In the genomic region with DNA sequence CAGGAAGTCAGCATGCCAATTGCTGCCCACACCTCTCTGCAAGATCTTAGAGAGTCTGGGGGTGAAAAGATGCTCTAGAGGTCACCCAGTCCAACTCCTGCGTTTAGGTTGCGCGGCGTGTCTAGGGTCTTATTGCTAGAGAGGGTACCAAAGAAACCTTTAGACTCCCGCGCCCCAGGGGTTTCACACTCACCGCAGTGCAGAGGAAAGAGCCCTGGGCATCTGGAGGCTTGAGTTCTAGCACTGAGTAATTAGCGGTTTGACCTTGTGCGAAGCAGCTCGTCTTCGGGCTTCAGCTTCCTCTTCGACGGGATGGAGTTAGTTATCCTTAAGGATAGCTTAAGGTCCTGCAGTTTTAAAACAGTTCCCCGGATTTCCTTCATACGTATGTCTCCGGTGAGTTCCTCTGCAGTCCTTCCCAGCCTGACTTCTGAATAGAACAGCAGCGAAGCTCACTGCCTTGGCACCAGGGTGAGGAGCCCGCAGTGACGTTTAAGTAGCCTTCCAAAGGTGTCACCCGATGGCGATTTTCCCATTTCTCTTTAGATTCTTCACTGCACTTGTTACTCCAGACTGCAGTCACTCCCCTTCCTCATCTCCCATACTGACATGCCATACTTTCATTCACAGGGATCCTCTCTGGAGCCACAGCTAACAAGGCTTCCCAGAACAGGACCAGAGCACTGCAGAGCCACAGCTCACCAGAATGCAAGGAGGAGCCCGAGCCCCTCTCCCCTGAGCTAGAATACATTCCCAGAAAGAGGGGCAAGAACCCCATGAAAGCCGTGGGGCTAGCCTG, we compare ENCODE assay signal across 8 mouse cellular contexts. TPM values are rescaled to one million over a fixed set of nuclear protein-coding genes. Genes with fewer than 3 reads are reported as not detected.
A peak's percentile ranks its signal among the peaks of the same experiment; 100 is the strongest.
DNase-seq lines count a peak whose midpoint lies in the region; ATAC-seq and TF ChIP-seq lines count a peak whose summit lies in the region.

No protein-coding gene starts in this region.

- WGBS in heart, embryonic 13.5 days: 3% methylated on average over 23 of the region's 23 CpGs
- WGBS in embryonic facial prominence, embryonic 11.5 days: 6% methylated on average over 23 of the region's 23 CpGs
- WGBS in intestine, embryonic 15.5 days: 4% methylated on average over 23 of the region's 23 CpGs
- WGBS in neural tube, embryonic 12.5 days: 4% methylated on average over 23 of the region's 23 CpGs

- H3K4me2 ChIP-seq in heart, embryonic 13.5 days: peak overlapping the region; percentile 83
- H3K4me2 ChIP-seq in CH12.LX (ENCODE audit: insufficient read depth, low read depth, poor library complexity, severe bottlenecking): peak overlapping the region; percentile 96
- H3K4me2 ChIP-seq in embryonic facial prominence, embryonic 11.5 days (ENCODE audit: low read depth, low read length): peak overlapping the region; percentile 67
- peak overlapping the region; percentile 69 for H3K4me2 ChIP-seq in intestine, embryonic 15.5 days (replicated peaks)
- peak overlapping the region; percentile 83 for H3K4me2 ChIP-seq in neural tube, embryonic 12.5 days (replicated peaks)

- TF ChIP-seq POLR2A in CH12.LX (IDR thresholded peaks at IDR 0.05; ENCODE audit: low read depth, low read length): no peak

- peak overlapping the region; percentile 76 for H3K27ac ChIP-seq in heart, embryonic 13.5 days (replicated peaks)
- H3K27ac ChIP-seq in CH12.LX (ENCODE audit: insufficient read depth, low read depth): peak overlapping the region; percentile 6; the same call in 1 of the 2 replicates
- 0 out of 2 replicates have a peak overlapping the region, but pooled peaks have one; percentile 5 for H3K27ac ChIP-seq in embryonic facial prominence, embryonic 11.5 days (replicated peaks; ENCODE audit: low read depth, low read length)
- no peak overlapping the region for H3K27ac ChIP-seq in intestine, embryonic 15.5 days
- H3K27ac ChIP-seq in neural tube, embryonic 12.5 days: no peak overlapping the region

- H3K9me3 ChIP-seq in heart, embryonic 13.5 days: no peaks in the 10 kb centered on the region
- H3K9me3 ChIP-seq in CH12.LX (replicated peaks; ENCODE audit: low read length): no peaks in the 10 kb centered on the region
- no peaks in the 10 kb centered on the region for H3K9me3 ChIP-seq in embryonic facial prominence, embryonic 11.5 days (replicated peaks; ENCODE audit: control insufficient read depth, low read length)
- H3K9me3 ChIP-seq in intestine, embryonic 15.5 days: no peaks in the 10 kb centered on the region
- no peaks in the 10 kb centered on the region for H3K9me3 ChIP-seq in neural tube, embryonic 12.5 days

- TF ChIP-seq RAD21 in CH12.LX (IDR thresholded peaks at IDR 0.05; ENCODE audit: low read depth, low read length): no peak

- peak overlapping the region; percentile 92 for H3K9ac ChIP-seq in heart, embryonic 13.5 days
- H3K9ac ChIP-seq in CH12.LX (ENCODE audit: insufficient read depth, low read depth): peak overlapping the region; percentile 85
- peak overlapping the region; percentile 54 for H3K9ac ChIP-seq in embryonic facial prominence, embryonic 11.5 days (replicated peaks; ENCODE audit: low read length)
- H3K9ac ChIP-seq in intestine, embryonic 15.5 days: peak overlapping the region; percentile 54
- H3K9ac ChIP-seq in neural tube, embryonic 12.5 days: peak overlapping the region; percentile 56

- no peak for TF ChIP-seq EP300 in CH12.LX (IDR thresholded peaks at IDR 0.05; ENCODE audit: low read length)

- intact Hi-C loops in heart, postnatal 36 days (cut with DNase I): loop anchor here (2.0 kb wide), 6 partner anchors 19 to 167 kb away; a partner anchor contains a TSS

- H3K79me2 ChIP-seq in CH12.LX (replicated peaks; ENCODE audit: control insufficient read depth, extremely low read depth, insufficient read depth, poor library complexity, severe bottlenecking): peaks cover 18% of the 10 kb centered on the region

- DNase-seq in heart, postnatal 36 days: no peak
- DNase-seq in CH12.LX (ENCODE audit: extremely low read depth): peak; percentile 30
- peak; percentile 15 for DNase-seq in embryonic facial prominence, embryonic 11.5 days (ENCODE audit: low spot score)
- no peak for DNase-seq in gastrocnemius, postnatal 4 days (ENCODE audit: low spot score in 2 of 2)
- no peak for DNase-seq in frontal cortex, postnatal 36 days (ENCODE audit: low spot score in 2 of 2)

- dilution Hi-C loops in CH12.LX (cut with MboI; ENCODE audit: extremely low pct_ligation_motif_present, extremely low pct_unique_long_range_greater_than_20kb, low sequenced_read_pairs): no loop called here

- peak overlapping the region; percentile 84 for H3K4me3 ChIP-seq in heart, embryonic 13.5 days
- peak overlapping the region; percentile 66 to 84 (median 81) for H3K4me3 ChIP-seq in CH12.LX (replicated peaks in 1 of 3; ENCODE audit: low read depth in 2 of 3, low read length in 2 of 3, poor library complexity in 1 of 3)
- H3K4me3 ChIP-seq in embryonic facial prominence, embryonic 11.5 days (ENCODE audit: low read depth, low read length): peak overlapping the region; percentile 72
- peak overlapping the region; percentile 59 for H3K4me3 ChIP-seq in intestine, embryonic 15.5 days (replicated peaks)
- H3K4me3 ChIP-seq in neural tube, embryonic 12.5 days: peak overlapping the region; percentile 63

- H3K36me3 ChIP-seq in heart, embryonic 13.5 days: peaks cover 60% of the 10 kb centered on the region
- H3K36me3 ChIP-seq in CH12.LX (replicated peaks in 1 of 2; ENCODE audit: control insufficient read depth in 1 of 2, insufficient read depth in 1 of 2, low read length in 1 of 2): peaks cover 46 to 63% of the 10 kb centered on the region in 2 experiments
- H3K36me3 ChIP-seq in embryonic facial prominence, embryonic 11.5 days (replicated peaks; ENCODE audit: control insufficient read depth, insufficient read depth, low read depth, low read length): peaks cover 15% of the 10 kb centered on the region
- H3K36me3 ChIP-seq in intestine, embryonic 15.5 days: peaks cover 38% of the 10 kb centered on the region
- peaks cover 33% of the 10 kb centered on the region for H3K36me3 ChIP-seq in neural tube, embryonic 12.5 days

- no peak for TF ChIP-seq CTCF in CH12.LX (conservative IDR thresholded peaks at IDR 0.05 in 1 of 2, IDR thresholded peaks at IDR 0.05 in 1 of 2; ENCODE audit: low read depth in 2 of 2, low read length in 2 of 2)

- no peaks in the 10 kb centered on the region for H3K27me3 ChIP-seq in heart, embryonic 13.5 days (replicated peaks)
- H3K27me3 ChIP-seq in CH12.LX (replicated peaks): no peaks in the 10 kb centered on the region
- H3K27me3 ChIP-seq in embryonic facial prominence, embryonic 11.5 days (ENCODE audit: control insufficient read depth, insufficient read depth, low read length): no peaks in the 10 kb centered on the region
- H3K27me3 ChIP-seq in intestine, embryonic 15.5 days (replicated peaks): no peaks in the 10 kb centered on the region
- no peaks in the 10 kb centered on the region for H3K27me3 ChIP-seq in neural tube, embryonic 12.5 days (replicated peaks)

- H3K4me1 ChIP-seq in heart, embryonic 13.5 days: peaks cover 61% of the 10 kb centered on the region
- H3K4me1 ChIP-seq in CH12.LX (ENCODE audit: control insufficient read depth in 1 of 2, insufficient read depth in 2 of 2): peaks cover 10 to 69% of the 10 kb centered on the region in 2 experiments
- peaks cover 3% of the 10 kb centered on the region; the same call in 1 of the 2 replicates for H3K4me1 ChIP-seq in embryonic facial prominence, embryonic 11.5 days (ENCODE audit: control insufficient read depth, insufficient read depth, low read length)
- H3K4me1 ChIP-seq in intestine, embryonic 15.5 days (replicated peaks): peaks cover 39% of the 10 kb centered on the region
- peaks cover 21% of the 10 kb centered on the region for H3K4me1 ChIP-seq in neural tube, embryonic 12.5 days

- in situ Hi-C loops in CH12.LX (cut with MboI; ENCODE audit: low pct_ligation_motif_present, low pct_unique_long_range_greater_than_20kb, low sequenced_read_pairs): no loop called here

- ATAC-seq in heart, embryonic 13.5 days (ENCODE audit: extremely low read depth, insufficient number of reproducible peaks, low FRiP score, low TSS enrichment): no peak
- no peak for ATAC-seq in embryonic facial prominence, embryonic 11.5 days (replicated peaks; ENCODE audit: insufficient number of reproducible peaks, low FRiP score, low TSS enrichment, low read depth)
- ATAC-seq in intestine, embryonic 15.5 days: peak; percentile 5; the same call in 1 of the 2 replicates
- ATAC-seq in neural tube, embryonic 12.5 days (ENCODE audit: low FRiP score, low read depth): no peak; the same call in 1 of the 2 replicates

RNA-seq across cellular contexts. Expression of a gene that starts 0.7 kb away (rescaled TPM):
- polyA plus RNA-seq in heart, embryonic 13.5 days (2015; fragmentation: Nextera tagmentation; extraction: Ambion mirVana): 227 and 252 TPM in 2 replicates
- 100 to 1,000 TPM; 145 to 159 TPM for total RNA-seq in heart, postnatal 36 days (2021)
- total RNA-seq in CH12.LX (2012; rRNA removed) (117 and 154 TPM in 2 replicates), CH12.LX (2014; rRNA removed) (42.7 and 45.5 TPM in 2 replicates)
- 263 and 318 TPM in 2 replicates for polyA plus RNA-seq in CH12.LX (2012; ENCODE audit: insufficient read length, low read depth)
- polyA plus RNA-seq in embryonic facial prominence, embryonic 11.5 days (2014; fragmentation: Nextera tagmentation; extraction: Ambion mirVana): 95.1 and 98.6 TPM in 2 replicates
- polyA plus RNA-seq in intestine, embryonic 15.5 days (2015; fragmentation: Nextera tagmentation; extraction: Ambion mirVana): 120 and 127 TPM in 2 replicates
- polyA plus RNA-seq in neural tube, embryonic 12.5 days (2016; fragmentation: Nextera tagmentation; extraction: Ambion mirVana): 96.1 and 104 TPM in 2 replicates
- 10 to 100 TPM; 83.8 to 91.1 TPM for total RNA-seq in gastrocnemius, postnatal 4 days (2021)

RNA-seq across cellular contexts. Expression of a gene that starts 0.9 kb away (rescaled TPM):
- 164 and 188 TPM in 2 replicates for polyA plus RNA-seq in heart, embryonic 13.5 days (2015; fragmentation: Nextera tagmentation; extraction: Ambion mirVana)
- 100 to 1,000 TPM; 102 to 104 TPM for total RNA-seq in heart, postnatal 36 days (2021)
- total RNA-seq in CH12.LX (2012; rRNA removed) (151 and 163 TPM in 2 replicates), CH12.LX (2014; rRNA removed) (103 and 108 TPM in 2 replicates)
- 172 and 193 TPM in 2 replicates for polyA plus RNA-seq in CH12.LX (2012; ENCODE audit: insufficient read length, low read depth)
- polyA plus RNA-seq in embryonic facial prominence, embryonic 11.5 days (2014; fragmentation: Nextera tagmentation; extraction: Ambion mirVana): 179 and 206 TPM in 2 replicates
- polyA plus RNA-seq in intestine, embryonic 15.5 days (2015; fragmentation: Nextera tagmentation; extraction: Ambion mirVana): 225 and 244 TPM in 2 replicates
- 189 and 196 TPM in 2 replicates for polyA plus RNA-seq in neural tube, embryonic 12.5 days (2016; fragmentation: Nextera tagmentation; extraction: Ambion mirVana)
- 100 to 1,000 TPM; 113 to 117 TPM for total RNA-seq in gastrocnemius, postnatal 4 days (2021)

RNA-seq across cellular contexts. Expression of a gene that starts 7.1 kb away (rescaled TPM):
- 0.36 and 0.64 TPM in 2 replicates for polyA plus RNA-seq in heart, embryonic 13.5 days (2015; fragmentation: Nextera tagmentation; extraction: Ambion mirVana)
- total RNA-seq in heart, postnatal 36 days (2021): not detected
- total RNA-seq in CH12.LX (2012; rRNA removed) (0.21 TPM in 1 of 2 replicates, not detected in the other), CH12.LX (2014; rRNA removed) (not detected in 2 replicates)
- not detected in 2 replicates for polyA plus RNA-seq in CH12.LX (2012; ENCODE audit: insufficient read length, low read depth)
- 0.20 and 0.91 TPM in 2 replicates for polyA plus RNA-seq in embryonic facial prominence, embryonic 11.5 days (2014; fragmentation: Nextera tagmentation; extraction: Ambion mirVana)
- polyA plus RNA-seq in intestine, embryonic 15.5 days (2015; fragmentation: Nextera tagmentation; extraction: Ambion mirVana): 3.1 and 3.3 TPM in 2 replicates
- polyA plus RNA-seq in neural tube, embryonic 12.5 days (2016; fragmentation: Nextera tagmentation; extraction: Ambion mirVana): 0.19 TPM in 1 of 2 replicates, not detected in the other
- total RNA-seq in gastrocnemius, postnatal 4 days (2021): not detected

RNA-seq across cellular contexts. Expression of a gene that starts 20.0 kb away (rescaled TPM):
- 42.0 and 42.7 TPM in 2 replicates for polyA plus RNA-seq in heart, embryonic 13.5 days (2015; fragmentation: Nextera tagmentation; extraction: Ambion mirVana)
- 10 to 100 TPM; 45.8 to 50.5 TPM for total RNA-seq in heart, postnatal 36 days (2021)
- total RNA-seq in CH12.LX (2012; rRNA removed): 30.9 and 32.4 TPM in 2 replicates
- 26.6 and 28.3 TPM in 2 replicates for total RNA-seq in CH12.LX (2014; rRNA removed)
- 31.1 and 35.1 TPM in 2 replicates for polyA plus RNA-seq in CH12.LX (2012; ENCODE audit: insufficient read length, low read depth)
- 10.1 and 10.5 TPM in 2 replicates for polyA plus RNA-seq in embryonic facial prominence, embryonic 11.5 days (2014; fragmentation: Nextera tagmentation; extraction: Ambion mirVana)
- polyA plus RNA-seq in intestine, embryonic 15.5 days (2015; fragmentation: Nextera tagmentation; extraction: Ambion mirVana): 54.9 and 64.3 TPM in 2 replicates
- polyA plus RNA-seq in neural tube, embryonic 12.5 days (2016; fragmentation: Nextera tagmentation; extraction: Ambion mirVana): 9.0 and 9.5 TPM in 2 replicates
- 10 to 100 TPM; 63.2 to 68.6 TPM for total RNA-seq in gastrocnemius, postnatal 4 days (2021)

RNA-seq across cellular contexts. Expression of a gene that starts 49.5 kb away (rescaled TPM):
- polyA plus RNA-seq in heart, embryonic 13.5 days (2015; fragmentation: Nextera tagmentation; extraction: Ambion mirVana): 400 and 438 TPM in 2 replicates
- total RNA-seq in heart, postnatal 36 days (2021): 100 to 1,000 TPM; 135 to 140 TPM
- 218 and 234 TPM in 2 replicates for total RNA-seq in CH12.LX (2012; rRNA removed)
- total RNA-seq in CH12.LX (2014; rRNA removed): 455 and 462 TPM in 2 replicates
- polyA plus RNA-seq in CH12.LX (2012; ENCODE audit: insufficient read length, low read depth): 504 and 522 TPM in 2 replicates
- 344 and 380 TPM in 2 replicates for polyA plus RNA-seq in embryonic facial prominence, embryonic 11.5 days (2014; fragmentation: Nextera tagmentation; extraction: Ambion mirVana)
- polyA plus RNA-seq in intestine, embryonic 15.5 days (2015; fragmentation: Nextera tagmentation; extraction: Ambion mirVana): 518 and 584 TPM in 2 replicates
- 374 and 394 TPM in 2 replicates for polyA plus RNA-seq in neural tube, embryonic 12.5 days (2016; fragmentation: Nextera tagmentation; extraction: Ambion mirVana)
- total RNA-seq in gastrocnemius, postnatal 4 days (2021): 100 to 1,000 TPM; 140 to 145 TPM

Comparison
In these comparisons a context has a peak if more than half of its experiments do, and no peak if none do; other contexts are left out.
1. H3K27ac ChIP-seq: peak in heart, embryonic 13.5 days (single experiment), CH12.LX (single experiment) and embryonic facial prominence, embryonic 11.5 days (single experiment); none in intestine, embryonic 15.5 days (single experiment) and neural tube, embryonic 12.5 days (single experiment).
2. DNase-seq: peak in CH12.LX (single experiment) and embryonic facial prominence, embryonic 11.5 days (single experiment); none in heart, postnatal 36 days (0 of 2), gastrocnemius, postnatal 4 days (0 of 2) and frontal cortex, postnatal 36 days (0 of 2).
3. Peak in every context shown above with its lines, with median percentiles within 50 percentile points of each other: H3K4me2 ChIP-seq, H3K4me3 ChIP-seq and H3K9ac ChIP-seq.